Mouse (Mus musculus) neural tube, embryonic 13.5 days (tissue): ENCODE measurements around the gene Bahcc1. TPM values are rescaled to one million over a fixed set of nuclear protein-coding genes. Genes with fewer than 3 reads are reported as not detected.

ENCODE experiments used
- ATAC-seq: fragments of 200-750 bp; cut with Nextera tagmentation; 2 replicates; pipeline ENCODE4 v1.8.0; 2017; ENCODE audit warnings: low read depth, mild to moderate bottlenecking, moderate TSS enrichment, moderate library complexity
- H3K27ac ChIP-seq: fragments of 300-500 bp; sonication (generic); replicated peaks from 2 replicates; pipeline ENCODE4 v1.5.1; 2015; ENCODE audit warnings: moderate library complexity, mild to moderate bottlenecking, inconsistent platforms
- H3K27me3 ChIP-seq: fragments of 300-500 bp; sonication (generic); 2 replicates; pipeline ENCODE4 v1.6.1; 2015; ENCODE audit warnings: mild to moderate bottlenecking, inconsistent platforms
- H3K36me3 ChIP-seq: fragments of 300-500 bp; sonication (generic); 2 replicates; pipeline ENCODE4 v1.6.1; 2015; ENCODE audit warnings: mild to moderate bottlenecking, inconsistent platforms
- H3K4me1 ChIP-seq: fragments of 300-500 bp; sonication (generic); replicated peaks from 2 replicates; pipeline ENCODE4 v1.6.1; 2015; ENCODE audit warnings: inconsistent platforms
- H3K4me2 ChIP-seq: fragments of 300-500 bp; sonication (generic); 2 replicates; pipeline ENCODE4 v1.6.1; 2015; ENCODE audit warnings: inconsistent platforms, mild to moderate bottlenecking, moderate library complexity
- H3K4me3 ChIP-seq: fragments of 300-500 bp; sonication (generic); 2 replicates; pipeline ENCODE4 v1.5.1; 2015; ENCODE audit warnings: mild to moderate bottlenecking, inconsistent platforms
- H3K9ac ChIP-seq: fragments of 300-500 bp; sonication (generic); 2 replicates; pipeline ENCODE4 v1.6.1; 2015; ENCODE audit warnings: moderate library complexity, mild to moderate bottlenecking, inconsistent platforms
- H3K9me3 ChIP-seq: fragments of 300-500 bp; sonication (generic); 2 replicates; pipeline ENCODE4 v1.6.1; 2016; ENCODE audit warnings: inconsistent platforms
- WGBS: fragments of 180-500 bp; shearing (Covaris S2); methylation state at CpG from one replicate; pipeline ENCODE4 v1.1.7; 2015; 5-methylcytosine and 5-hydroxymethylcytosine counted together
- polyA plus RNA-seq: library from polyadenylated mRNA; unstranded; fragments of >200 nt; fragmentation: Nextera tagmentation; extraction: Ambion mirVana; gene quantifications from 2 replicates; pipeline ENCODE4 v1.2.1, GENCODE M21; 2015

Bahcc1 gene
- 13.6 and 15.3 TPM in 2 replicates for polyA plus RNA-seq

DNA sequence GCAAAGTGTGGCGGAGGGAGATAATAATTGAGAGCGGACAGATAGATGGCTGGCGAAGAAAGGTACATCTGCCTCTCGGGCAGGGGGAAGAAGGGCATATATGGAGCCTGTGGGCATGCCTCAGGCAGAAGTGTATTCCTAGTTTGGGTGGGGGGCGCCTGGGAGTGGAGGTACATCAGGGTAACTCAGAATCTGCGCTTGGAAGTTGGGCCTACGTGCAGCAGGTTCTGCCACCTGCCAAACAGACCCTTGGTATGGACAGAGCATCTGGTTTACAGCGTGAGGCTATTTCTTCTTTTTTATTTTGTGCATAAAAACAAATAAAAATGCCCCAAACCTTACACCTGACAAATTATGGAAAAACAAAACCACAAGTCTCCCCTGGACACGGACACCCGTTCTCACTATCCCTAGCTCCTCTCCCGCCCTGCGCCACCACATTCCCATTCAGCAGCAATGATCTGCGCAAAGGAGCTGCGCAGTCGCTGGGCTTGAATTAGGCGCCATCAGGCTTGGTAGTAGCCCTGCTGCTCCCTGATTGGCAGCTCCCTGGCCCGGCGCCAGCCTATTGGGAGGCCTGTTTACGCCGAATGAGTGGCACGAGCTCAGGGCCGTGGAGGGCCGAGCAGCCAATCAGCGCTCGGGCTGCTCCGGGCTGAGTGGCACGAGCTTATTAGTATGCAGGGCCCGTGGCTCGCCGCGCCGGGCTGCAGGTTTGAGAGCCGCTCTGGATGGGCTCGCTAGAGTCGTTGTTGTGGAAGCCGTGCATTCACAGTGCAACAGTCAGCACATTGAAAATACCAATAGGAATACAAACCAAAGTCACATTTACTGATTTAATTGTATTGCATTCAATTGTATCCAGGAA lies at the start of gene Bahcc1:
Bahcc1 (plus strand) TSS at position 718 of the 868 bp plus-strand sequence.
- Histone ChIP-seq H3K27ac (peak within 1 kb of the TSS; percentile 100), H3K9ac (peak within 1 kb of the TSS; percentile 100)
- WGBS: 2% methylated on average over 36 of the region's 36 CpGs

DNA sequence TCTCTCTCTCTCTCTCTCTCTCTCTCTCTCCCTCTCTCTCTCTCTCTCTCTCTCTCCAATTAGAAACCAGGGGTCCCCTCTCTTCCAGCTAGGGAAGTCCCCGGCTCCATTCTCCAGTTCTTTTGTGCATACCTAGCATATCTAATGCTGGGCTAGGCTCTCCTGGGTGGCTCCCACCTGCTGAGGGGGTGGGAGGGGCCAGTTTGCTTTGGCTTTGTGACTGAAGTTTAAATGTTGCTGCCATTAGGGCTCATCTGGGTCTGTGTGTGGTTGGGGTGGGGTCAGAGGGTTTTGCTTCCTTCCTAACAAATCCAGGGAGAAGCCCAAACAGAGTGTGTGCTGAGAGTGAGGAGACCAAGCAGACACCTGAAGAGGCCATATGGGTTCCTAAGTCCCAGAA lies 49.6 kb upstream of the Bahcc1 start:
- H3K27ac ChIP-seq: peak overlapping the region; percentile 99; the same call in 1 of the 2 replicates
- peak overlapping the region; percentile 99; the same call in 1 of the 2 replicates for H3K4me2 ChIP-seq

More for the DNA sequence above, at the start of gene Bahcc1:
- peak within 1 kb of the TSS; percentile 99 for H3K4me2 ChIP-seq
- H3K4me1 ChIP-seq: peaks cover 36% of the 10 kb centered on the region
- no peaks in the 10 kb centered on the region for H3K9me3 ChIP-seq
- peak within 1 kb of the TSS; percentile 79 for H3K4me3 ChIP-seq
- no peaks in the 10 kb centered on the region for H3K27me3 ChIP-seq
- ATAC-seq: peak; percentile 93
- no peaks in the 10 kb centered on the region for H3K36me3 ChIP-seq

DNA sequence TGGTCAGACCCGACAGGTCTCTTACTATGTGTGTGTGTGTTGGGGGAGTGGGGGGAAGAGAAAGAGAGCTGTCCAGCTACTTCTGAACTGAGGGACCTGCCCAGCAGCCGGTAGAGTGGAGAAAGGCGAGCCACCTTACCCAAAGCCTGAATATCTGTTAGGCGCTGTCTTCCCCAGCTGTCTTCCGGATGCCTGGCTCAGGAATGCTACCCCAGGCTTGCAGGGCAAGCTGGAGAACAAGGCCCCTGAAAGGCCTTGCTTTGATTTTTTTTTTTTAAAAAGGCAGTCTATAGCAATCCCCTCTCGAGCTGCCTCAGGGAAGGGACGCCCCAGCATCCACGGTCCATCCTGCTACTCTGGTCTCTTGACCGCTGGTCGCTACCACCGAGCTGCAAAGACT lies 49.0 kb upstream of the Bahcc1 start:
- peaks cover 56% of the 10 kb centered on the region for H3K4me1 ChIP-seq
- H3K27ac ChIP-seq: peak overlapping the region; percentile 99
- no peak for ATAC-seq
- H3K9me3 ChIP-seq: no peaks in the 10 kb centered on the region
- no peaks in the 10 kb centered on the region for H3K27me3 ChIP-seq
- peak overlapping the region; percentile 99 for H3K4me2 ChIP-seq
- no peaks in the 10 kb centered on the region for H3K36me3 ChIP-seq
- H3K4me3 ChIP-seq: no peak overlapping the region
- WGBS: 27% methylated on average over 11 of the region's 11 CpGs
- peak overlapping the region; percentile 100 for H3K9ac ChIP-seq

More for the DNA sequence above, 49.6 kb upstream of the Bahcc1 start:
- H3K27me3 ChIP-seq: no peaks in the 10 kb centered on the region
- WGBS: 13% methylated on average over 1 of the region's 1 CpGs
- no peaks in the 10 kb centered on the region for H3K9me3 ChIP-seq
- H3K36me3 ChIP-seq: no peaks in the 10 kb centered on the region
- H3K4me1 ChIP-seq: peaks cover 56% of the 10 kb centered on the region
- no peak overlapping the region; the same call in 1 of the 2 replicates for H3K9ac ChIP-seq
- no peak for ATAC-seq
- H3K4me3 ChIP-seq: no peak overlapping the region

DNA sequence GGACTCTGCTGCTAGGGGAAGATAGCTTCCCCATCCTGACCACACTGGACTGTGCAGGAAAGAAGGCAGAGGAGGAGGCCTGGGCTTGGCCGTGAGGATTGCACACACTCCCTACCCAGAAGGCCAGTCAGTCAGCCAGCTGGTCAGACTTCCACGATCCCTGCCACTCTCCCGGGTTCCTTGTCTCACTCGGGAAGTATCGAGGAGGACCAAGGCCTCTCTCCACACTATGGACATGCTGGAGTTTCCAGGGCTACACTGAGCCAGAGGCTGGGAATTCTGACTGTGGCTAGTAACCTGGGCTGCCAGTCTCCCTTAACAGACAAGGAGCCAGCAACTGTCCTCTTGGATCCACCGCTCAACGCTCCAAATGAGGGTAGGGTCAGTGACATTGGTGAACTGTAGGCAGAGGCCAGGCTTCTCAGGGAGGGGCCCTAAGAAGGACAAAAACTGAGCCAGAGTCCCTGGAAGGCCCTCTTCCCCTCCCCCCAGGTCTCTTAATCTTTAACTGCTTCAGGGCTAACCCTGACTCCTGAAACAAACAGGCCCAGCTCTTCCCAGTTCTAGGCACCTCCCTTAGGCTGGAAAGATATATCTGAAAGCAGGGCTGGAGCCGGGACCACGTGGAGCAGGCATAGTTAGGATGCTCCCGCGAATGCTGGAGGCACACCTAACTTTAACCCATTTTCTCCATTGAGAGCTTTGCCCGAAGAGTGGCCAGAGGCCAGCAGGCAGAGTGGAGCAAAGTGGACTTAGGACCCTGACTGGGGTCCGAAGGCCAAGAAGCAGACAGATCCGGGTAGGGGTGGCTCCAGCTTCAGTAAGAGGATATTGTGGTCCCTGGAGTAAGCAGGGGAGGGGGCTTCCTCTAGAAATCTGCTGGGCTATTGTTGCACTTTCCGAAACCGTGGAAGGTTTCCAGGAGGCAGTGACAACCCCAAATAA lies 48.1 kb upstream of the Bahcc1 start:
- peak overlapping the region; percentile 100 for H3K9ac ChIP-seq
- H3K4me3 ChIP-seq: peak overlapping the region; percentile 95
- H3K36me3 ChIP-seq: no peaks in the 10 kb centered on the region
- H3K4me1 ChIP-seq: peaks cover 56% of the 10 kb centered on the region
- peak overlapping the region; percentile 99 for H3K4me2 ChIP-seq
- 4% methylated on average over 16 of the region's 16 CpGs for WGBS
- no peaks in the 10 kb centered on the region for H3K9me3 ChIP-seq
- ATAC-seq: no peak
- peak overlapping the region; percentile 99 for H3K27ac ChIP-seq
- H3K27me3 ChIP-seq: no peaks in the 10 kb centered on the region

DNA sequence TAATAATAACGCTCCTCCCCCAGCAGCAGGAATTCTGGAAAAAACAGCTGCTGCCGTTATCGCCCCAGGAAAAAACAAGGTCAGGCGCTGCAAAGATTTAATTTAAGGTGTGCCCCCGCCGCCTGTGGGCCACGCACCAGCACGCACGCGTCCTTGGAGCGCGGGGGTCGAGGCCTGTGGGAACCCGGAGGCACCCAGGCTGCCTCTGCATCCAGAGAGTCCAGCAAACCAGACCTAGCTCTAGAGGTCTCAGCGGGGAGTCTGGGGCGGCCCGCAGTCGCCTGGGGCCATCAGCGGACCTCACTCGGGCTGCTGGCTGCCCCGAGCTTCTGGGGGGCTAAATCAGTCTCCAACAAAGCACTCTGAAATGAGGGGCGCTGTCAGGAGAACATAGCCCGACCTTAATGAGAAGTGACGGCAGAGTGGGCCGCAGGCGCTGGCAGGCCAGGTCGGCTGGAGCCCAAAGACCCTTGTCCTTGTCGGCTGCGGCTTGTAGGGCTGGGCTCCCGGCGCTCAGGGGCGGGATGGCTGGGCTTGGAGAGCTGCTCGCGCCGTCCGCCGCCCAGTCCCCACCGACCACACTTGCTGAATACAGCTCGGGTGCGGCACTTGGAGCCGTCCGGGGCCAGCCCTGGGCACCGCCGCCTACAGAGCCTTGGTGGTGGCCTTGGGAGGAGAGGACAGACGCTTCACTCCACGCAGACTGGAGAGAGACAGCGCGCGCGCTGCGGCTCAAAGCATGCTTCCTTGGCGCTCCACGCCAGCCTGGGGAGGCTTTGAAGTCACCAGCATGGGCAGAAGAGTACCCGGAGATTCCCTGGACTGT lies 47.2 kb upstream of the Bahcc1 start:
- H3K27me3 ChIP-seq: no peaks in the 10 kb centered on the region
- under 1% methylated on average over 54 of the region's 54 CpGs for WGBS

DNA sequence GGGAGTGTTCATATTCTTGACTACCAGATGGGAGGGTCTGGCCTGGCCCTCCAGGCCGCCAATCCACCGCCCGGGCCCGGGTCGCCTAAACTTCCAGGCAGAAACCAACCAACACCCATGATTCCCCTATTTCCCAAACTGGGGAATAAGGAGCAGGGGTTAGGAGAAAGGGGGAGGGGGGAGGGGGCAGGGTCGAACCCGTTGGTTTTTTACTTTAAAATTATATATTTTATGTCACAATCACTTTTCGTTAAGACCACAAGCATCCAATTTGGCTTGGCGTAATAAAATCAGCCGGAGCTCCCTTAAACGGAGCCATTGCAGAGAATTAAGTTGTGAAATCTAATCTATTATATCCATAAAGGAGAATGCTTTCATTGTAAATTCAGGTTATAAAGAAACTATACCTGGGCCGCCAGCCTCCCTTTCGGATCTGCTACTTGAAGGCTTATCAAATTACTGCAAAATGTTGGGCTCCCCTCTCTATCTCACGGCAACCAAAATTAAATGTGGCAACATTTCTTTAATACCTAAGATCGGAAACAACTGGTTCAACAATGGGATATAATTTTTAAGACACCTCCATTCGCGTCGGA lies 46.5 kb upstream of the Bahcc1 start:
- peak overlapping the region; percentile 99 for H3K4me2 ChIP-seq
- no peak for ATAC-seq
- no peaks in the 10 kb centered on the region for H3K27me3 ChIP-seq
- H3K9ac ChIP-seq: peak overlapping the region; percentile 100
- 3% methylated on average over 18 of the region's 18 CpGs for WGBS
- H3K4me3 ChIP-seq: peak overlapping the region; percentile 95
- no peaks in the 10 kb centered on the region for H3K36me3 ChIP-seq
- H3K27ac ChIP-seq: peak overlapping the region; percentile 99
- H3K9me3 ChIP-seq: no peaks in the 10 kb centered on the region
- H3K4me1 ChIP-seq: peaks cover 67% of the 10 kb centered on the region

More for the DNA sequence above, 47.2 kb upstream of the Bahcc1 start:
- peak overlapping the region; percentile 95 for H3K4me3 ChIP-seq
- H3K9ac ChIP-seq: peak overlapping the region; percentile 100
- H3K36me3 ChIP-seq: no peaks in the 10 kb centered on the region
- H3K9me3 ChIP-seq: no peaks in the 10 kb centered on the region
- H3K4me1 ChIP-seq: peaks cover 60% of the 10 kb centered on the region
- H3K27ac ChIP-seq: peak overlapping the region; percentile 99
- peak overlapping the region; percentile 99 for H3K4me2 ChIP-seq
- no peak for ATAC-seq

DNA sequence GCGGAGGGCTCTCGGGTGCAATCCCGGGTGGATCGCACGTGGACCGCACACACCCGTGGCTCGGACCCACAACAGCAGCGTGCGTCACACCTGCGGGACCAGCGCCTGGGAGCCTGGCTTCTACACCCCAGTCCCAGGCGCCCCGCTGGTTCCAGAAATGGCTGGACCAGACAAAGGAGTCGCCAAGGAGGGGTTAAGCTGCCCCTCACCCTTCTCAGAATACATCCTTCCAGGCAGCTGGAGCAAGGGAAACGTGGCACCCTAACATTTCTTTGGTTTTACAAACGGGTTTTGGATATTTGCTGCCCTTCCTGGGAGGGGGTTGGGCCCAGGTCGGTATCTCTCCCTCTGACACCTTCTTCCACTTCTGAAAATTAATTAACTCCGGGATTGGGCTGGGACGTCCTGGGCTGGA lies 45.9 kb upstream of the Bahcc1 start:
- under 1% methylated on average over 20 of the region's 20 CpGs for whole genome bisulfite sequencing
- Histone ChIP-seq H3K27ac (peak overlapping the region; percentile 99), H3K9ac (peak overlapping the region; percentile 100), H3K4me1 (peaks cover 67% of the 10 kb centered on the region), H3K27me3 (no peaks in the 10 kb centered on the region), H3K4me3 (peak overlapping the region; percentile 95), H3K4me2 (peak overlapping the region; percentile 99), H3K36me3 (no peaks in the 10 kb centered on the region), H3K9me3 (no peaks in the 10 kb centered on the region)
- no peak for ATAC-seq

DNA sequence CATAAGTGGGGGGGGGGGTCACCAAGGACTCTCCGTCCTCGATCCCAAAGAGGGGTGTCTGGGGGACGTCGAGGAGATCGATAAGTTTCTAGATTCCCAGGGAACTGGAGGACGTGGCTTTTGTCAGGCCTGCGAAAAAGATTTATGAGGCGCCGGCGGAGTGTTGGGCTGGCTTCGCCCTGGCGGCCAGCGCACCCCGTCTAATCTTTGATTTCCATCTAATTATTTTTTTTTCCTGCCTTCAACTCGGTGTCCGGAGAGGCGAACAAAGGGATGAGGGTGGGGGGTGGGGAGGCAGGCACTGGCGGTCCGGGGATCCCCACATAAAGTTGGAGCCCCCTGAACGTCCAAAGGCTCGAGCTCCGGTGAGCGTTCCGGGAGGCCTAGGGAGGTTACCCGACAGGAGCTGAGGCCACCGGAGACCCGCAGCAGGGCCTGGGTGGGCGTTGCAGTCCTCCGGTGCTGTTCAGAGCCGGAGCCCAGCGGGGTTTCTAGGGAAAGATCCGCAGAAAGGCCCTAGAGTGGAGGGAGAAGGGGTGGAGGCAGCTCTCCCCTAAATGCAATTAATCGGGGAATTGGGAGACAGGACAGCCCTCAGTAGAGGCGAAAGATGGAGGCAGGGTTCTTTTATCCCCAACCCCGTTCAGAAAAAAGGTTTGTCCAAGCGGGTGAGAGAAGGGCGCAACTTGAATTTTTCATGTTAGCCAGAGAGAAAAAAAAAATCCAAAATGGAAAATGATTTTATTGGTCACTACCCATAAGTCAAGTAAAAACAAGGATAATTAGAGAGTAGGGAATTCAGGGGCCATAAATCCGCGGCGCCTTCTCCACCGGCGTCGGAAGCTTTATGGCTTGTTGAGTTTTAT lies 45.3 kb upstream of the Bahcc1 start:
- peak overlapping the region; percentile 99 for H3K4me2 ChIP-seq
- H3K9me3 ChIP-seq: no peaks in the 10 kb centered on the region
- ATAC-seq: no peak
- WGBS: under 1% methylated on average over 43 of the region's 43 CpGs
- no peaks in the 10 kb centered on the region for H3K27me3 ChIP-seq
- peak overlapping the region; percentile 95 for H3K4me3 ChIP-seq
- H3K9ac ChIP-seq: peak overlapping the region; percentile 100
- H3K27ac ChIP-seq: peak overlapping the region; percentile 99
- H3K36me3 ChIP-seq: no peaks in the 10 kb centered on the region
- H3K4me1 ChIP-seq: peaks cover 62% of the 10 kb centered on the region

DNA sequence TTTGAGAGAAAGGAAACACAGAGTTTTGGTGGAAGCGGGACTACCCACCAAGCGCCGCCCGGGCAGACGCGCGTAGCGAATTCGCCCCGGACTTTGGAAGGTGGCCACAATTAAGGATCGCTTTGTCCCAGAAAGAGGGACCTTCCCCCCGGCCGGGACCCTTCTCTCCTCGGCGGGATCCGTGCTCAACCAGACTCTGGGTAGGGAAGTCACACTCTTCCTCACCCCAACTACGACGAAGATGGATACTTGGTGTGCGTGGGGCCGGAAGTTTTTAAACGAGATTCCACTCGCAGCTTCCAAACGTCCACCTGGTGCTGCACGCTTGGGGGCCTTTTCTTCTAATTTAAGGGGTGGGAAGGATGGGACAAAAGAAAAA lies 44.7 kb upstream of the Bahcc1 start:
- H3K9me3 ChIP-seq: no peaks in the 10 kb centered on the region
- H3K4me3 ChIP-seq: peak overlapping the region; percentile 95
- H3K36me3 ChIP-seq: no peaks in the 10 kb centered on the region
- under 1% methylated on average over 24 of the region's 24 CpGs for WGBS
- peak overlapping the region; percentile 99 for H3K4me2 ChIP-seq
- ATAC-seq: no peak
- H3K27me3 ChIP-seq: no peaks in the 10 kb centered on the region
- peak overlapping the region; percentile 100 for H3K9ac ChIP-seq
- H3K4me1 ChIP-seq: peaks cover 55% of the 10 kb centered on the region
- H3K27ac ChIP-seq: peak overlapping the region; percentile 99
